Mouse (Mus musculus) testis, adult 2 months (tissue): Measurements from ENCODE around the gene Hist2h2be.

Experiments used
- CTCF ChIP-seq: fragments of 200-500 bp; IDR thresholded peaks from 2 replicates; pipeline ENCODE4 v1.5.1; 2012; ENCODE audit warnings: low read depth, mild to moderate bottlenecking, inconsistent platforms, low read length, moderate library complexity; ENCODE audit not compliant: control insufficient read depth, insufficient read depth, insufficient replicate concordance
- POLR2A ChIP-seq: fragments of 200-500 bp; IDR thresholded peaks from 2 replicates; pipeline ENCODE4 v1.6.1; 2012; ENCODE audit warnings: low read depth, mild to moderate bottlenecking, inconsistent platforms, low read length, moderate library complexity; ENCODE audit not compliant: control insufficient read depth

DNA sequence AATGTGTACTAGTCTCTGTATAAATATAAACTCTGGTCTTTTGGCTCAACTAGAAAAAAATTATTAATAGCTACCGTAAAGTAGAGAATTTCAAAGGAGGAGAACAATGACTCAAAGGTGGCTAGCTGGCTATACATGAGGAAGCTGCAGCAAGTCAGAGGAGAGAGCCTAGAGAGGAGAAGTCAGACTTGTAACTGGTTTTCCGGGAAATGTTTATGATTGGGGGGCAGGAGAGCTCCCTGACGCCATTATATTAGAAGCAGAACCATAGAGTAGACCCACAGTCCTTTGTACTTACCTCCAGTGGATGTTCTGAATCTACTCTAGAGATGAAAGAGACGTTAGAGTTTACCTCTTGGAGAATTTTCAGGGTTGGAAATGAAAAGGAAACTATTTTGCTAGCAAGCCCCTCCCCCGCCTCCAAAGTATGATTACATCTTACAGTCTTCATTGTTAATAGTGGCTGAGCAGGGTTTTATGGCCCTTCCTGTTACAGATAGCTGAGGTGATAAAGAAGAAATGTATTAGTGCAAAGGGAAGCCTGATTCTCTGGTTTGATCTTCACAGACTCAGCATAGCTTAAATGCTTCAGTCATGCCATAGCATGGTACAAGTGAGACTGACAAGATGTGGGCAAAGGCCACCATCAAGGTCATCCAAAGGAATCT, 35.1 kb downstream of the Hist2h2be start:
- no peak for TF ChIP-seq POLR2A
- no peak for TF ChIP-seq CTCF
